Mouse (Mus musculus): ENCODE data around the gene Scp2d1.
"Not testable (repeated sequence)": the region's sequence is repeated elsewhere in the genome, so short reads cannot be mapped to it uniquely, and the experiment has no call there.

The Scp2d1 gene

DNA sequence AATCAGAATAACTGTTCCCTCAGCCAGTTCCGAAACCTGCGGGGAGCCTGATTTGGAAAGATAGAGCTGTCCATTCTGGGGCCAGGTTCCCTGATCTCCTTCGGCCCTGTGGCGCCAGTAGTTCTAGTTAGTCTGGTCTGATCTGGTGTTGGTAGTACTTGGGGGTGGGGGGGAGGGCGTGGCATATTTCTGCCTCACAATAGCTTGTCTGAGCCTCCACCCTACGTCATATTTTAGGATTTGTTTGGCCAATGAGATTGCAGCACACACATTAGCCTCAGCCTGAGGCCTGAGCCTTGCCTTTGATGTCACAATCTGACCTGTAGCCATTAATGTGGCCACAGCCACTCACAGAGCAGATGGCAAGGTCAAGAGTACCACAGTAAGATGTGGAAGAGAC lies at the start of gene Scp2d1:
Gene Scp2d1 (plus strand): TSS at position 301 of the 400 bp plus-strand sequence.
- TF ChIP-seq GATA4 (IDR thresholded peaks at IDR 0.05; ENCODE audit: insufficient replicate concordance, low read length) = not testable (repeated sequence)

DNA sequence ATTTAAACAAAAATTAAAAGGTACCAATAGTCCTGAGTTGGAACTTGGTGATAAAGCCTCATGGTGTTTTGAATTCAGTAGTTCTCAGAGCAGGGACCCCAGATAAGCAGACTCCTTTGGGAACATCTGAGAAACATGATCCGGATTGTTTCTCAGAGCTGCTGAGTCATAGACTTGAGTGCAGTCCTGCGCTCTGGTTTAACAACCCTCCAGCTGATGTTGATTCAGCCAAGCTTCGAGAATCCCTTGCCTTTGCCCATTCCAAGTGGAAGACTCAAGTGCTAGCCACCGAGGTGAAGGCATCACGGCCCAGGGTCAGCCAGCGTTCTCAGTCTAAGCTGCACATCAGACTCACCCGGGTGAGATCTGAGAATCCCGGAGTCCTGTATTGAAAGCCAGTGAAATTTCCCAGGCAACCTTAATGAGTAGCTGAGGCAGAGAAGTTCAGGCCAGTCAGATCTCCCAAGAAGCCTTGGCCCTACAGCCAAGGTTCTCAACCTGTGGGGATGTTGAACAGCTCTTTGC lies 48.8 kb upstream of the Scp2d1 start:
- no peak for TF ChIP-seq GATA4 (IDR thresholded peaks at IDR 0.05; ENCODE audit: insufficient replicate concordance, low read length)

DNA sequence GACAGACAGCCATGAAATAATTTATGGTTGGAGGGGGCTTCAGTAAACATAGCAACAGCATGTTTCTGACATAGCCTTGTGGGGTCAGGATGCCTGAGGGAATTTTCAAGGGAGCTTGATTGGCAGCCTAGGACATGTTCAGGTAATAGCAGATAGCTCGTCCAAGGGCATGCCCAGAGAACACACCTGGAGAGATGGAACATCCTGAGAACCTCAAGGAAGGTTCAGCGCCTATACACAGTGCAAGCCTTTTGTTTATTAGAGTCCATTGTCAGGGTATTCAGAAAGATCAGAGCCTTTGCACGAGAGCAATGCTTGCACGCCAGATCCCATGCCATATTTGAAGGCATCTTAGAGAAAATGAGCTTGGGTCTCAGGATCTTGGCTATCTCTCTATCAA lies 47.8 kb upstream of the Scp2d1 start:
- no peak for TF ChIP-seq GATA4 (IDR thresholded peaks at IDR 0.05; ENCODE audit: insufficient replicate concordance, low read length)

DNA sequence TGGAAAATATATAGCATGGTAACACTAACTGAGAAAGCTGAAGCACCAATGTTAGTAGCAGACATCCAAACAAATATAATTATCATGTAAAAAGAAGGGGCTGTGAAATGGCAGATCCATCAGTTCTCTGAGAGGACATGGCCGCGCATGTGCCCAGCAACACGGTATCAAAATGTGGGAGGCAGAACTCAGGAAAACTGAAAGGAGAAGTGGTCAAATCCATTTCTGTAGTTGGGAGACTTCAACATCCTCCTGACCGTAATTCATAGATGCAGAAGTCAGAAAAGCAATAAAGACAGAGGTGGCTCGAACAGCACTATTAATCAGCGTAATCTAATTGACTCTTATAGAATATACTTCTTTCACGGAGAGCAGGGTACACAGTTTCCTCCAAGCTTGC lies 44.2 kb upstream of the Scp2d1 start:
- no peak for TF ChIP-seq GATA4 (IDR thresholded peaks at IDR 0.05; ENCODE audit: insufficient replicate concordance, low read length)

DNA sequence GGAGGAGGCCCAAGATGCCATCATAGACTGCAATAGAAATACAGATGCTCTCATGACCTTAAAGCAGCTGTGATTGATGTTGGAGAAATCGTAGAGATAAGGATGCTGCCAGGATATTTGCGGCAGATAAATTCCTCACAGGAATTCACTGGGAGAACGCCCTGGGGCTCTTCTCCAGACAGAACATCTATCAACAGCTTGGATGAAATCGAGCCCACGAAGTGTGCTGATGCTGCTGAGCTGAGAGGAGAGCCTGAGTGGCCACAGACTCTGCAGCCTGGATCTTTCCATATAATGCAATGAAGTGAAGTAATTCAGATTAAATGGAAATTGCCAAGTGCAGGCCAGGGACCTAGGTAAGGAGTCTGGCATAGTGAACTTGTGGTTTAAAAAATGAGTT lies 42.7 kb upstream of the Scp2d1 start:
- no peak for TF ChIP-seq GATA4 (IDR thresholded peaks at IDR 0.05; ENCODE audit: insufficient replicate concordance, low read length)

DNA sequence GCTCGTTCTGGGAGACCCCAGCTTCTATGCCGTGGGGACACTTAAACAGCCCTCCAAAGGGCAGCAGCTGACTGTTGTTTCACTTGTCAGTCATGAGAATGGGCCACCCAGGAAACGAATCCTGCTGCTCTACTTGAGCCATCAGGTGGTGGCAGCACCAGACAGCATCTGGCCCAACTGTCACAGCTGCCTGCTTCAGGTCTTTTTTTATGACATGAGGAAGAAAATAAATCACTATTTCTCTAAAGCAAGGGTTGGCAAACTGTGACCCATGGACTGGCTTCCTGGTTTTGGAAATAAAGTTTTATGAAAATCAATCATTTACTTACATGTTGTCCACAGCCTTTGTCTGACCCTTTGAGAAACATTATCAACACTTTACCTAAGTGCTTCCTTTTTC lies 41.6 kb upstream of the Scp2d1 start:
- TF ChIP-seq GATA4 (IDR thresholded peaks at IDR 0.05; ENCODE audit: insufficient replicate concordance, low read length) = no peak

DNA sequence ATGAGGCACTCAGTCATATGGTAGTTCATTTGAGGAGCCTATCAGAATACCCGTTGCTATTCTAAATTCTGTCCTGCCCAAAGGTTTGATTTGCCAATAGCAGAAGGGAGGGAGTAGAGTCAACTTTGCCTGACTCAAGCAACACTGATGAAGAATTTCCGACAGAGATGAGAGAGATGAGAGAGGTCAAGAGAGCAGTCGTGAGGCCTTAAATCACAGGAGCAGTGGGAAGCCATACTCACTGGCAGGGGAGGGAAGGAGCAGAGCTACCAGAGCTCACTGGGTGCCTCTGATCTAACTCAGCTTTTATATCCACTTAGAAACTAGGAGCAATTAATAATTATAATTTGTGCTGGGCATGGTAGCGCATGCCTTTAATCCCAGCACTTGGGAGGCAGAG lies 41.0 kb upstream of the Scp2d1 start:
- TF ChIP-seq GATA4 (IDR thresholded peaks at IDR 0.05; ENCODE audit: insufficient replicate concordance, low read length) = no peak

DNA sequence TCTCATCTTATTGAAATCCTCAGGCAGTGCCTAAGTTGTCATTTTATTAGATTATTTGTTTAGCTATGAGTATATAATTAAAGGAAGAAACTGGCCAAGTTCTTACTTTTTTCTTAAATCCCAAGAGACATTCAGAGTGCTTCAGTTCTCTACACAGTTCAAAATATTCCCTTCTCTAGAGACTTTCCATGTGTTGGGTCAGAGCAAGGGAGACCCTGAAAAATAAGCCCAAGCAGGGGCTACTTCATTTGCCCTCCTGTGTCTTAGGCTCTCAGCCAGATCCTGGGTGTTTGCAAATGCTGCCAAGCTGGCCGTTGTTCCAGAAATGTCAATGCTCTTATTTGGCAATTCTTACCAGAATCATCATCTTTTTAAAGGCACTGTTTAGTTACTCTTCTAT lies 40.3 kb upstream of the Scp2d1 start:
- TF ChIP-seq GATA4 (IDR thresholded peaks at IDR 0.05; ENCODE audit: insufficient replicate concordance, low read length) = no peak

DNA sequence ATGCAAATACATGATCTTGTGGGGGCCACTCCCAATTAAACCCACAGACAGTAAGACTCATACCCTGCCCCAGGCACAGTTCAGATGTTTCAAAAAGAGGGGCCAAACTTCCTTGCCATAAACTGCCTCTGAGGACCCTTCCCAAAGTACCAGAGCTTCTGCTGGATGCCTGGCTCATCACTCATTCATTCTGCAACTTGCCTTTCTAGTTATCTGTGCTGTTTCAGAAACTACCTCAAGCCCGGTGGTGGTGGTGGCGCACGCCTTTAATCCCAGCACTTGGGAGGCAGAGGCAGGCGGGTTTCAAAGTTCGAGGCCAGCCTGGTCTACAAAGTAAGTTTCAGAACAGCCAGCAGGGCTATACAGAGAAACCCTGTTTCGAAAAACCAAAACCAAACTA lies 39.6 kb upstream of the Scp2d1 start:
- TF ChIP-seq GATA4 (IDR thresholded peaks at IDR 0.05; ENCODE audit: insufficient replicate concordance, low read length) = no peak

DNA sequence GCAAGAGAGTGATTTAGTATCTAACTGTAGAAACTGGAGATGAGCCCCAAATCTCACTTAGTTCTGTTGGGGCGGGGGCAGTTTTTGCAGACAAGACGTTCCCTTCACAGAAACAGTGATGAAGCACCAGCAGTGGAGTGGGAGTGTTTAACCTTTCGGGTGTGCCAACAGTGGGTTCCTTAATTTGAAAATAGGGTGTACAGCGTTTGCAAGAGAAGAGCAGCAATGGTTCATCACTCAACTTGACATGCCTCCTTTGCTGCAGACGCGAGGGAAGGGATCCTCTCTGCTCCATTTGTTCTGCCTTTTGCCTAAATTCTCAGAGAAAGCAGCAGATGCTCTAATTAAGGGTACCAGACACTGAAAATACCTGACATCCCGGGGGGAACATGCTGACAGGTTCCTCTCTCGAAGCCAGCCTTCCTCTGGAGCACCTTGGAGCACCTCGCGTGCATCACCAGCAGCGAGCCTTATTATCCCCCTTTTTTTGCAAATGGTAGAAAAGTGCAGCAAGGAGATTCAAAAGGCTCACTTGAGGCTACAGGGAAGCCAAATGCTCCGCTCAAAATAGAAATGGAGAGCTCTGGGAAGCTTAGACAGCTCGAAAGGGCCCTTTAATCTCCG lies 31.7 kb upstream of the Scp2d1 start:
- TF ChIP-seq GATA4 (IDR thresholded peaks at IDR 0.05; ENCODE audit: insufficient replicate concordance, low read length) = no peak

DNA sequence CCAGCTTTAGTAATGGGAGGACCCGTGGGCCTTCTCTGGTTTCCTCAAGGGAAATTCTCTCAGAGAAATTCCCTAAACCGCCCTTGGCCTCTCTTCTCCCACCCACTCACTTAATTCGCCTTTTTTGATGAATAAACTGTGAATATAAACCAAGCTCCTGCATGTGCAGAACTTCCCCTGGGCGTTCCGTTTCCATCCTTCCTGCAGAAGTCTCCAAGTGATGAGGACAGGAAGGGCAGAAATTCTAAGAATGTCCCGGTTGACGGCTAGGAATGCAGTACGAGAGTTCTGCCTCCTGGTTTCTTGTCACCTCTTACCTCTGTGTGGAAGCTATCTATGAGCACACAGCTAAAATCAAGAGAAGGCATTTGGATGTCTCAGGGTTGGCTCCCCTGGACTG lies 25.9 kb upstream of the Scp2d1 start:
- no peak for TF ChIP-seq GATA4 (IDR thresholded peaks at IDR 0.05; ENCODE audit: insufficient replicate concordance, low read length)

DNA sequence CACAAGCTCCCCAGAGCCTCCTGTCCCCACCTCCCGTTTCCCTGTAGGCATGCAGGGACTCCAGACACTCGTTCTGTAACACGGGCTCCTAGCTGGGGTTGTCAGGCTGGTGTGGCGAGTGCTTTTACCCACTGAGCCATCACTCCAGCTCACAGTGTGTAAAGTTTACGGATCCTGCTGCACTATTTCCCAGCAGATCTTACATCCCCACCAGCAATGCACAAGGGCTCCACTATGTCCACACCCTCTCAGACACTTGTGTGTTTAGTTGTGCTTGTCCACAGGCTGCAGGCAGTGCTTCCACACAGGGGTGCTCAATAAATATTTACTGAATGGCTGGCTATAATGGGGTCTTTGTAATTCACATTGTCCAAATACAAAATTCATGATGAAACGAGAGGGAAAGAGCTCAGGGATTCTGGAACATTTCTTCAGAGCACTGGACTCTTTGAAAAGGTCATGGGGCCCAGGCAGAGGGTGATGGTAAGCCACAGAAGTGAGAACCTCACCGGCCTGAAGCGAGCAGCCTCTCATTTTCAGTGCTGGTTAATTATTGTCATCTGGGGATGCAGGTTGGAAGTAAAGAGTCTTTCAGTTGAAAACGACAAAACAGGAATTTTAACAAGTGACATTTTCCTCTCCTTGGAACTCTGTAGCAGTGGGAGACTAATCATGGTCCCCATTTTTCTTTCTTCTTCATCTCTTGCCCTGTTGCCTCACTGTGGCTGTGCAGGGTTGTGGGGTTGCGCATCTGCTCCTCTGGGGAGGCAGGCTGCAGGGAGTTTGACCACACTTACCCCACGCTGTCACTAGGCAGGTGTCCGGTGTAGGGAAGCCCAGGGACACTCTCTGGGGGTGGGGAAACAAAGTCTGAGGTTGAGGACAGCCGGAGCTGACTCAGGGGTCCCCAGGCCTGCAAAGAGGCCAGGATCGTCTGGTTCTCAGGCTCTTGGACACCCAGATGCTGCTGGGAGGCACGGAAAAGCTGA lies 15.4 kb upstream of the Scp2d1 start:
- no peak for TF ChIP-seq GATA4 (IDR thresholded peaks at IDR 0.05; ENCODE audit: insufficient replicate concordance, low read length)

DNA sequence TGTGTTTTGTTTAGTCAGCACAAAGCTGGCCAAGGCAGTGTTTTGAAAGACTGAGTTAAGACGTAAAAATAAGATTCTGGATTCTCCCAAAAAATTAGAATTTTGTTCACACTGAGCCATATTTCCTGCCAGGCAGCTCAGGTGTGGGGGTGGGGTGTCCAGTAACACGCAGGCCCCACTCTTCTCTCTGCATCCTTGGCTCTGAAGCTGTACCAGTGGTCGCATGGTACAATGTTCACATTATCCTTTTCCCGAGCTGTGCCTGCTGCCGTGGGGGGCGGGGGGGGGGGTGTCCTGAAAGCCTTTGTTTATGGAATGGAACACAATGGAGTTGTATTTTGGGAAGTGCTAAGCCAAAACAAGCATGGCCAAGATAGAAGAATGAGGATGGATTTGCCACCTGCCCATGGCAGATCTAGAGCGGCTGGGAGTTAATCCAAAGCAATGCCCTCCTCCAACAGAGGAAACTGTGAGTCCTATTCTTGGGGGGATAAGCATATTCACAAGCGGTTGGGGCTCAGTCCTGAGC lies 5.1 kb downstream of the Scp2d1 start:
- no peak for TF ChIP-seq GATA4 (IDR thresholded peaks at IDR 0.05; ENCODE audit: insufficient replicate concordance, low read length)

DNA sequence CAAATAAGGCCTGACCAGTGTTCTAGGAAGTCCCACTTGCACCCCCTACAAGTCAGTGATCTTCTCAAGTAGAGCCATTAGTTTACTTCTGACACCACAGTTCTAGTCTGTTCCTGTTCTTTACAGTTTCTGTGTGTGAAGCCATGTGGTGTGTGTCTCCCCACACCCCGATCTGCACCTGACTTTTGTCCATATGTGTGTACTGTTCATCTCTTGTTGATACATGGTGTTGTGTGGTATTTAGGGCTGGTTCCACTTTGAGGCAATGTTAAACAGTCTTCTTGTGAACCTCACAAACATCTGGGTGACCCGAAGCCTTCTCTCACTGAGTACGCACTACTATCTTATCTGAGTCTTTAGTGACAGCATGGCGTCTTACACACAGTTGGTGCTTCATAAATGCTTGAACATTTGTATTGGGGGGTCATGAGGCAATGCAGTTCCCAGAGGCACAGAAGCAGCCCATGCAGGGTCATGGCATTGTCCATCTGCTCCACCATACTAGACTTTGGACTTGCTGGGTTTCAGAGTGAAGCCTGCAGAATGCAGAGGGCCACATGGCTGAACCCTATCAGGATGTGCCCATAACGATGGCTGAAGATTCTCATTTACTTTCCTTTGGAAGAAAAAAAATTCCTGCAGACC lies 13.3 kb downstream of the Scp2d1 start:
- no peak for TF ChIP-seq GATA4 (IDR thresholded peaks at IDR 0.05; ENCODE audit: insufficient replicate concordance, low read length)

DNA sequence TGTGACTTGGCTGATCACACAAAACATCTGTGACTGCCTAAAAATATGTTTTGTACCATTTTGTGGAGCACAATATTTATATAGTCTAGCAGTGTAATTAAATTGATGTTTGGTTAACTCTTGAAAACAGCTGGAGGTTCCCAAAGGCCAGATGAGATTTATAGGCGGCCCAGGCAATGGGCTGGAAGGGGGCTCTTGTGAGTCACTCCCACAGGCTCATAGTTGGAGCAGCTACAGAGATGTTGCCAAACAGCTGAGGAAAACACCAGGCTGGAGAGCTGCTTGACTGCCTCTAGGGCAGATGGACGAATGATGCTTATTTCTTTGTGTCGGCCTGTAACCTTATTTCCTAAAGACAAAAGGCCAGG lies 13.8 kb downstream of the Scp2d1 start:
- TF ChIP-seq GATA4 (IDR thresholded peaks at IDR 0.05; ENCODE audit: insufficient replicate concordance, low read length) = no peak

Measured in liver, adult (tissue).